Mouse (Mus musculus) lung, postnatal 25 days (tissue): ENCODE measurements around the gene Grn.

Experiments used
- DNase-seq: peaks from one replicate; pipeline ENCODE4 v3.0.0; 2022; ENCODE audit warnings: low spot score

Gene Grn

DNA sequence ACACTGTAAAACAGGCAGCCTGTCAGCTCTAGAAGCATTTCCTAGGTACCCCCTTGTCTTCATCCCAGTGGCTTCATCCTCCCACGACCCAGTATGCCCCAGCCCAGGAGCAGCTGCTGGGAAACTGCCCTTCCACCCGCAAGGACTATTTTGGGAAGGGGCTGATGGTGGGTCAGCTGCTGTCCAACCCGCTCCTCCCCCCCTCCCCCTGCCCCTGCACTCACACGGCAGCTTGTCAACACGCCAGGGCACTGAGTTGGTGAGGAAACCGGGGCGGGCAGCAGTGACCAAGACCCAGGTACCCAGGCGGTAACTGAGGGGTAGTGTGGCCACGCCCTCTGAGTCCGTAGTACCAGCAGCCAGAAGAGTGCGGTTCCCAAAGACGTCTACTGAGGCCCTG lies 13.6 kb downstream of the Grn start:
- DNase-seq: no peak

- no peak for DNase-seq
Observed at GRCm38 (mm10) chr11:102444321-102444720, 14.2 kb downstream of the Grn start.

GRCm38 (mm10) chr11:102444781-102445180 lies 14.7 kb downstream of the Grn start:
- no peak for DNase-seq

DNA sequence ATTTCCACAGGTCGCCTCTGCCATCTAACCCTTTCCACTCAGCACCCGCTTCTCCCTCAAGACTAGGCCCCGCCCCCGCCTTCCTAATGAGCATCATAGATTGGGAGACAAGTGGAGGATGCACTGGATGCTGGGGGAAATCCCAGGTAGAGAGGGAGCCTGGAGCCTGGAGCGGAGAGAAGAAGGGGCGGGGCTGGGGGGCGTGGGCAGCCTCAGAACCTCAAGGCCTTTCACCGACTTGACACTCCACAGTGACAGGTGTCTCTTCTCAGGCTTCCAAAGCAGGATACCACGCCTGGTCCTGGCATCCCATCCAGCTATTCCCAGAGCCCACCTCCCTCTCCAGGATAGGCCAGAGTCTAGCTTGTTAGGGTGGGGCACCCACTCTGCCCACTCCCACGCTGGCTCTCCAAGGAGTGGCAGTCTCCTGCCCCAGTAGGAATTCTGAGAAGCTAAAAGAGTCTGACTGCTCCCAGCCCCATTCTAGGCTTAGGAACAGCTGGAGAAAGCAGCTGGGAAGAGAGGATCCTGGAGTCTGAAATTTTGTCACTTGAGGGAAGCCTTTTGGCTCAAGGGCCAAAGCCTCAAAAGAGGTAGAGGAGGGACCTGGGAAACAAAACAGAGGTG lies 15.3 kb downstream of the Grn start:
- peak; percentile 51 for DNase-seq

GRCm38 (mm10) chr11:102445891-102446361 lies 15.8 kb downstream of the Grn start:
- no peak for DNase-seq

GRCm38 (mm10) chr11:102446581-102447461 lies 16.7 kb downstream of the Grn start:
- no peak for DNase-seq

DNA sequence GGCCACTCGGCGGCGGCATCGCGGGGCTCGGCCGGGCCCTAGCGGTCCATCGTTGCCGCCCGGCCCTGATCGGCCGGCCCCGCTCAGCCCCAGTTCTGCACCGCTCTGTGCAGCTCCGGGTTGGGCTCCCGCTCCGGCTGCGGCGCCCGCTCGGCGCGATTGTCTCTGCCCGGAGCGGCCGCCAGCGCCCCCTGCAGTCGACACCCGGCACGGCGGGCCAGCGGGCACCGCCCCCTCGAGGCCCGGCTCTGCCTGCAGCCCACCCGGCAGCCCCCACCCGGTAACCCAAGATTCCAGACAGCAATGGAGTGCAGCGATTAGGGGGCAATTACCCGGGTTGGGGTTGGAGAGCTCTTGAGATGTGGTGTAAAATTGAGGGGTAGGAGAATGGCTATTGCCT lies 17.4 kb downstream of the Grn start, which contains the start of gene Fam171a2:
Fam171a2 (minus strand) TSS at position 186 of the 400 bp plus-strand sequence.
- peak; percentile 68 for DNase-seq

GRCm38 (mm10) chr11:102448327-102448726 lies 18.2 kb downstream of the Grn start:
- no peak for DNase-seq

GRCm38 (mm10) chr11:102449043-102450008 lies 19.2 kb downstream of the Grn start:
- no peak for DNase-seq

DNA sequence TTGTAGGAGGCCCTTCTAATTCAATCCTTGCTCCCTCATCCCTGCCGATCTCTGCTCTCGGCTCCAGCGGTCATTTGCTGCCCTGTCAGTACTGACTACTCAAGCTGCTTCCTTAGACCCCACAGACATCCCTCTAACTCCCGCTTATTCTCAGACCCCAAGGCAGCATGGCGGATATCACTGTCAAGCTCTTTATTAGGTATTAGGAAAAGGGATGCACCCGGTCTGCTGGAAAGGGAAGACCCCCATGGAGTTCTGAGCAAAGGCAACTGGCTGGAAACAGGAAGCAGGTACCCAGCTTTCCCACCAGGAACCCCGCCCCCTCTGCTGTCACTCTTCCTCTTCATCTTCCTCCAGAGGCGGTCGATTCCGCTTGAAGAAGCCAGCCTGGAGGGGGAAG lies 23.0 kb downstream of the Grn start:
- no peak for DNase-seq

DNA sequence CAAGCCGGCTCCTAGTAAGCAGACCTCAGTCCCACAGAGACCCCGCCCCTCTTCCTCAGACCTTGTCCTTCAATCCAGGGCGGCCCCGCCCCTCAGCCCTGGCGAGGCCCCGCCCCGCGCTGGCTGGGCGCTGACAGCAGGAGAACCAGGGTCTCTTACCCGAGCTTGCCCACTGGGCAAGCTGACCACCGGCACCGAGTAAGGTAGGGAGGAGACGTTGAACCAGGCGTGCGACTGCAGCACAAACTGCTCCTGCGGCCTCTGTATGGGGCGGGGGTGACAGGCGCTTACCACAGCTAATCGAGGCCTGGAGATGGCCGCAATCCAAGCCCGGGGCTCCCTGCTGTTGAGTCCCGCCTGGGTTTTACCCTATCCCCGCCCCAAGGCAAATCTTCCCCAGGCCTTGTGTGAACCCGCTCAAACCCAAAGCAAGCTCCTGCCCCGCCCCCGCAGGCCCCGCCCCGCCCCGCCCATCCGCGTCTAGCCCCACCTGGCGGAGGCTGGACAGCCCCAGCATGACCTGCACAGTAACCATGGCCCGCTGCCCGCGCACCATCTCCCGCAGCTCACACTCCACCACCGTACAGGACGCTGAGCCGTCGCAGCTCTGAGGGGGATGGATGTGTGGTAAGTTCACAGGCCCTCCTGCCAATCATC lies 25.8 kb downstream of the Grn start:
- DNase-seq: peak; percentile 64

DNA sequence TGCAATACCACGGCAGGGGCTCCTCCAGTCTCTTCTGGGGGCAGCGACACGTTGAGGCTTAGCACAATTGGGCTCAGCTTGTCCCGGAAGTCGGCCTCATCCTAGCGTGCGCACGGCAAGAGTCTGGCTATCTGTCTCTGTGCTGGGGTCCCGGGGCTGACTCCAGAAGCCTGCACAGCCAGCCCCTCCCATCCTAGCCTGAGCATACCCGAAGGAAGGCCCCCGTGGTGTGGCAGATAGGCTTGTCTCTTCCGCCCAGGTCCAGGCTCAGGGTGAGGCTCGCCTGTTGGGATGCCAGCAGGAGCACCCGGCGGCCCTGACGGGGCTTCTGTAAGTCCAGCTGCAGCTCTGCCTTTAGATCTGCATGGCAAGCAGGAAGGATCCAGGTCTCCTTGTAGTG lies 30.4 kb downstream of the Grn start:
- no peak for DNase-seq

- no peak for DNase-seq
Observed at GRCm38 (mm10) chr11:102461764-102462163, 31.6 kb downstream of the Grn start.

DNA sequence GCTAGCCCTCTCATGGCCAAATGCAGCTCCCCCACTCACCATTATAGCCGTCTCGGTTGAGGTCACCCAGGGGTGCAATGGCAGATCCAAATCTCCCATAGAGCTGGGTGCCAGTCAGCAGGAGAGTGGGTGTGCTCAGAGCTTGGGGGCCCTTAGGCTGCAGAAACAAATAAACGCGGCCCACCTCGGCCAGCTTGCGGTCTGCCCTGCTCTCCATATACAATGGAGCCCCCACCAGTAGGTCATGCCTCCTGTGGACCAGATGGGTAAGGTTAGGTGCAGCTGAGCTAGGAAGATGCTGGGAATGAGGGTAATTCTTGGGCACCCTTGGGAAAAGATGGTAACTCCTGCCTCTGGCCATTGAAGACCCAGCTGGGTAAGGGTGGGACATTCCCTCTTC lies 34.8 kb downstream of the Grn start:
- no peak for DNase-seq

- DNase-seq: peak; percentile 74
Observed at GRCm38 (mm10) chr11:102465713-102466436, 35.8 kb downstream of the Grn start.

GRCm38 (mm10) chr11:102467041-102467631 lies 37.0 kb downstream of the Grn start:
- peak; percentile 97 for DNase-seq

- DNase-seq: no peak
Observed at GRCm38 (mm10) chr11:102469648-102470357, 39.7 kb downstream of the Grn start, which contains the start of gene Itga2b. Itga2b (minus strand) TSS chr11:102470122.

GRCm38 (mm10) chr11:102475027-102475426 lies 44.9 kb downstream of the Grn start:
- DNase-seq: no peak

- no peak for DNase-seq
Observed at GRCm38 (mm10) chr11:102478671-102479070, 48.6 kb downstream of the Grn start.

DNA sequence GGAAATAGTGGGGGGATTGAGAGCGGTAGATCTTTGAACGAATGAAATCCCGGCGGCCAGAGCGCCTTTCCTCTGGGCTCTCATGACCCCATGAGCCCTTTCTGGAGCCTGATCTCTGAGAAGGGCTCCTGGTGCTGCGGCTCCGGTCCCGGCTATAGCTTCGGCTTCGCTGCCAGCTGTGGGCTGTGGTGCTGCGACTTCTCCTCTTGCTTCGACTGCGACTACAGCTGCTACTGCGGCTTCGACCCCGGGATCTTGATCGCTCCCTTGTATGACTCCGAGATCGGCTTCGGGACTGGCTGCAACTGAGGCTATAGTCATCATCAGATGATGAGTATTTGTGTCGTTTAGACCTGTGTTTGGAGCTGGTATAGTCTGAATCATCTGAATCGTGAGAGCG lies 49.5 kb downstream of the Grn start:
- no peak for DNase-seq
